Mouse (Mus musculus): ENCODE results near the gene Nlrp10.

GRCm38 (mm10) chr7:108941466-108941865, 11.5 kb upstream of the Nlrp10 start:
- TF ChIP-seq CHD2 (IDR thresholded peaks at IDR 0.05; ENCODE audit: low read depth, low read length) (no peak), ZNF384 (IDR thresholded peaks at IDR 0.05; ENCODE audit: low read depth, low read length) (no peak), MAFK (IDR thresholded peaks at IDR 0.05; ENCODE audit: insufficient read depth, low read depth, low read length) (no peak)

Measured in ES-E14 (cell line).